Mouse (Mus musculus) kidney, embryonic 16.5 days (tissue): ENCODE measurements at regions not wholly inside any gene's neighbourhood (a gene's known extent, or its start where the extent isn't known, plus 50 kb on each side); places are given as distances from the start of the nearest gene placed in this dataset.

ENCODE experiments used
- ATAC-seq: fragments of 200-750 bp; cut with Nextera tagmentation; 2 replicates; pipeline ENCODE4 v1.8.0; 2017; ENCODE audit warnings: moderate TSS enrichment; ENCODE audit not compliant: low FRiP score, low TSS enrichment
- H3K27ac ChIP-seq: fragments of 300-500 bp; sonication (generic); 2 replicates; pipeline ENCODE4 v1.5.1; 2014; ENCODE audit warnings: low read length
- H3K27me3 ChIP-seq: fragments of 300-500 bp; sonication (generic); 2 replicates; pipeline ENCODE4 v1.6.1; 2014; ENCODE audit warnings: low read length, control low read depth, mixed read lengths; ENCODE audit not compliant: insufficient read depth
- H3K36me3 ChIP-seq: fragments of 300-500 bp; sonication (generic); 2 replicates; pipeline ENCODE4 v1.6.1; 2014; ENCODE audit warnings: low read length, control low read depth, mixed read lengths; ENCODE audit not compliant: insufficient read depth
- H3K4me1 ChIP-seq: fragments of 300-500 bp; sonication (generic); 2 replicates; pipeline ENCODE4 v1.6.1; 2014; ENCODE audit warnings: low read length, control low read depth, mixed read lengths; ENCODE audit not compliant: insufficient read depth
- H3K4me2 ChIP-seq: fragments of 300-500 bp; sonication (generic); replicated peaks from 2 replicates; pipeline ENCODE4 v1.6.1; 2014; ENCODE audit warnings: low read depth, low read length
- H3K4me3 ChIP-seq: fragments of 300-500 bp; sonication (generic); 2 replicates; pipeline ENCODE4 v1.5.1; 2014; ENCODE audit warnings: mild to moderate bottlenecking, low read length
- H3K9ac ChIP-seq: fragments of 300-500 bp; sonication (generic); replicated peaks from 2 replicates; pipeline ENCODE4 v1.6.1; 2014; ENCODE audit warnings: low read length
- H3K9me3 ChIP-seq: fragments of 300-500 bp; sonication (generic); 2 replicates; pipeline ENCODE4 v1.6.1; 2016; ENCODE audit warnings: low read length, control low read depth
- WGBS: fragments of 180-500 bp; shearing (Covaris S2); extraction: QIAGEN DNeasy Blood & Tissue Kit; methylation state at CpG from one replicate; pipeline ENCODE4 v1.1.7; 2014; 5-methylcytosine and 5-hydroxymethylcytosine counted together

DNA sequence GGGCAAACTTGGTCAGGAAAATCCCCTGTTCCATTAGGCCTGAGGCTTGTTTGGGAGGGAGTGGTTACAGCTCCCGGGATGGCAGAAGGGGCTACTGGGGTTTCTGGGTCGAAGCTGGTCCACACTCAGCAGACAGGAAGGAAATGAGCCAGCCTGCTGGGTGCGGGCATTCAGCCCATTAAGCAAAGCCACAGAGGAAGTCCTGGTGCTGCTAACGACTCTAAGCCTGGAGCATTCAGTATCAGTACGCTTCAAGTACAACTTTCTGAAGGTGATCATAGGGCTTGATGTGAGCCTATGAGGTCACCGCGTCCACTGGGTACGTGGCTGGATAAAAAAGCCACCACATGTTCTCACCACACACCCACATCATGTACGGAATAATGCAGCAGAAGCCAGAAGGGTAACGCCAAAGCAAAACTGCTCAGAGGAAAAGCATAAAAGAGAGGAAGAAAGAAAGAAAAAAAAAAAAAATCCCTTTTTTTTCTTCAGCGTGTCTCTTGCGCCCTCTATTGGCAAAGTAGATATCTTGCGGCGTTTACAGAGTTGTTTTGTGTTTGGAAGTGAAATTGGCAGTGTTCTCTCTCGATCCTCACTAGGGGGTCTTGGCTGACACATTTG, 149.4 kb upstream of the Ctso start:
- Histone ChIP-seq H3K36me3 (no peaks in the 10 kb centered on the region), H3K9ac (peak overlapping the region; percentile 58), H3K27ac (no peak overlapping the region), H3K4me1 (peaks cover 6% of the 10 kb centered on the region; the same call in 1 of the 2 replicates), H3K4me2 (peak overlapping the region; percentile 57), H3K4me3 (peak overlapping the region; percentile 39), H3K27me3 (no peaks in the 10 kb centered on the region), H3K9me3 (no peaks in the 10 kb centered on the region)
- ATAC-seq: peak; percentile 65; the same call in 1 of the 2 replicates
- 15% methylated on average over 15 of the region's 15 CpGs for WGBS

GRCm38 (mm10) chr3:81788915-81789314, 143.5 kb upstream of the Ctso start:
- Histone ChIP-seq H3K9me3 (no peaks in the 10 kb centered on the region), H3K9ac (no peak overlapping the region), H3K27me3 (no peaks in the 10 kb centered on the region), H3K4me1 (no peaks in the 10 kb centered on the region), H3K36me3 (no peaks in the 10 kb centered on the region), H3K4me3 (no peak overlapping the region), H3K27ac (no peak overlapping the region), H3K4me2 (no peak overlapping the region)
- no peak for ATAC-seq
- WGBS: 88% methylated on average over 2 of the region's 2 CpGs

DNA sequence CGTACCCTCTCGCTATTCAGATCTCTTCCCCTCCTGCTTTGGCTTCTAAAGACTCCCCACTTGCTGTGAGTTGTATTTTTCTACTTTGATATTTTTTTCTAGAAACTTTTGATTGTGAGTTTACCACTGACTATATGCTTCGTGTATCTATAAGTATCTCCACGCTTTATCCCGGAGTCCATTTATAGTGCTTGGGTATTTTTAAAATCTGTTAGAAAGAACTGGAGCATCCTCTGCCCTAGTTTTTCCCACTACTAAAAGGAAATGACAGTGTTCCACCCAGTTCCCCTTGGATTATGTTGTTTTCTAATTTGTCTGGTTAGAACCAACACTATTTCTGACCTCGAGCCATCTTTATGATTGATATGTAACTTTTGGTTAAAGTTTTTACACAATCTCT, 142.7 kb upstream of the Ctso start:
- Histone ChIP-seq H3K4me1 (no peaks in the 10 kb centered on the region), H3K4me2 (no peak overlapping the region), H3K4me3 (no peak overlapping the region), H3K27me3 (no peaks in the 10 kb centered on the region), H3K9me3 (no peaks in the 10 kb centered on the region), H3K27ac (no peak overlapping the region), H3K9ac (no peak overlapping the region), H3K36me3 (no peaks in the 10 kb centered on the region)
- 84% methylated on average over 6 of the region's 6 CpGs for WGBS
- no peak for ATAC-seq

DNA sequence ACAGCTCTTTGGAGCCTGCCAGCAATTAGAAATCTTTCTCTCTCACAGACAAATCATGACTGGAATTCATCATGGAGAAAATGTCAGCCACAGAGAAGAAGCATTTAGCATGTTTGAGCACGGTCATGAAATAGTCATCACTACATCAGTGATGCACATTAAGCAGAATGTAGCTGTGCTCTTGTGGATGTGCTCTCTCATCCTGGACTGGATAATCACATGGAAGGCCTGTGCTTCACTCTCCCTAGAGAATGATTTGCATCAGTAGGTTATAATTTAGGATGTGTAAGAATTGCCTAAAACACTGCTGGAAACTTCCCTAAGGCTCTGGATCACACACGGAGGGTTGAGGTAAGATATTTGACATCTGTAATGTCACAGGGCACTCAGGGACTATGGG, 130.3 kb upstream of the Ctso start:
- no peaks in the 10 kb centered on the region for H3K9me3 ChIP-seq
- H3K4me1 ChIP-seq: no peaks in the 10 kb centered on the region
- H3K27ac ChIP-seq: no peak overlapping the region
- no peaks in the 10 kb centered on the region for H3K36me3 ChIP-seq
- no peak overlapping the region for H3K4me3 ChIP-seq
- ATAC-seq: no peak
- H3K9ac ChIP-seq: no peak overlapping the region
- 79% methylated on average over 2 of the region's 2 CpGs for WGBS
- H3K4me2 ChIP-seq: no peak overlapping the region
- no peaks in the 10 kb centered on the region for H3K27me3 ChIP-seq

GRCm38 (mm10) chr3:81805745-81806144, 126.7 kb upstream of the Ctso start:
- ATAC-seq: no peak
- Histone ChIP-seq H3K36me3 (no peaks in the 10 kb centered on the region), H3K9me3 (no peaks in the 10 kb centered on the region), H3K4me2 (no peak overlapping the region), H3K4me3 (no peak overlapping the region), H3K27ac (no peak overlapping the region), H3K27me3 (no peaks in the 10 kb centered on the region), H3K9ac (no peak overlapping the region), H3K4me1 (no peaks in the 10 kb centered on the region)
- WGBS: 66% methylated on average over 4 of the region's 4 CpGs

GRCm38 (mm10) chr3:81809604-81810003, 122.8 kb upstream of the Ctso start:
- H3K9ac ChIP-seq: no peak overlapping the region
- H3K4me1 ChIP-seq: no peaks in the 10 kb centered on the region
- H3K4me3 ChIP-seq: no peak overlapping the region
- H3K4me2 ChIP-seq: no peak overlapping the region
- H3K36me3 ChIP-seq: no peaks in the 10 kb centered on the region
- 91% methylated on average over 2 of the region's 2 CpGs for WGBS
- ATAC-seq: no peak
- H3K27ac ChIP-seq: no peak overlapping the region
- no peaks in the 10 kb centered on the region for H3K27me3 ChIP-seq
- H3K9me3 ChIP-seq: no peaks in the 10 kb centered on the region

DNA sequence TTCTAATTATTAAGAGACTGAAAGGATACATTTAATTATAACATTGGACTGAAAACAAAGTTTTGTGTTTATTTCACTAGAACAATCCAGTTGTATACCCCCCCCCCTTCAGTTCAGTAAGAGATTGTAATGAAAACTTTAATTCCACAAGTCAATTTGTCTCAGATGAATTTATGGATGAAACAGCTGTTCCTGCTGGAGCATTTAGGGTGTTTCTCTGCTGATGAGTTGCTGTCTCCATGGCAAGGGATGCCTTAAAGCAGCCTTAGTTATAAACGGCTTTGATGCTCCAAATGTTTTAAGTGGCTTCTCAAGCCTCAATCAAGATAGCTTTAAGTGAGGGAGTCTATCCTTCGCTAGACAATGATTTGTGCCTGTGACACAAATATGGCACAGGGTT, 112.1 kb upstream of the Ctso start:
- no peak for ATAC-seq
- Histone ChIP-seq H3K4me1 (no peaks in the 10 kb centered on the region), H3K9ac (no peak overlapping the region), H3K4me3 (no peak overlapping the region), H3K4me2 (no peak overlapping the region), H3K27ac (no peak overlapping the region), H3K9me3 (no peaks in the 10 kb centered on the region), H3K27me3 (no peaks in the 10 kb centered on the region), H3K36me3 (no peaks in the 10 kb centered on the region)
- 82% methylated on average over 2 of the region's 2 CpGs for WGBS

DNA sequence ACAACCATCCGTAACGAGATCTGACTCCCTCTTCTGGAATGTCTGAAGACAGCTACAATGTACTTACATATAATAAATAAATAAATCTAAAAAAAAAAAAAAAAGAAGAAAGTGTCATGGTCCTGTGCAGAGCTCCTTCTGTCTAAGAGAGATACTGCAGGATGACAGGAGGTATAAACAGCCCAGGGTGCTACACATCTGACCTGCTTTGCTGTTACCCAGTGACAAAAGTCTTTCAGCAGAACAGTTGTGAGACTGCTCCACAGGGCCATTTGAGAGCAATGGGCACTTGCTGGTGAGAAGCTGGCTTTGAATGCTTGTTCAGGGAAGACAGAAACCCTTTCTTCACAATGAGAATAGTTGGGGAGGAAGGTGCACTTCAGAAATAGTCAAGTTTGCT, 102.9 kb upstream of the Ctso start:
- Histone ChIP-seq H3K9me3 (no peaks in the 10 kb centered on the region), H3K27me3 (no peaks in the 10 kb centered on the region), H3K9ac (no peak overlapping the region), H3K36me3 (no peaks in the 10 kb centered on the region), H3K4me3 (no peak overlapping the region), H3K4me2 (no peak overlapping the region), H3K27ac (no peak overlapping the region), H3K4me1 (no peaks in the 10 kb centered on the region)
- WGBS: no CpG with 5 or more reads among the region's 2 CpGs
- no peak for ATAC-seq

GRCm38 (mm10) chr3:81829966-81830599, 102.3 kb upstream of the Ctso start:
- Histone ChIP-seq H3K4me2 (no peak overlapping the region), H3K36me3 (no peaks in the 10 kb centered on the region), H3K4me3 (no peak overlapping the region), H3K4me1 (no peaks in the 10 kb centered on the region; the same call in 1 of the 2 replicates), H3K9me3 (no peaks in the 10 kb centered on the region), H3K27ac (no peak overlapping the region), H3K9ac (no peak overlapping the region), H3K27me3 (no peaks in the 10 kb centered on the region)
- ATAC-seq: no peak

GRCm38 (mm10) chr3:81835380-81836157, 96.8 kb upstream of the Ctso start:
- no peaks in the 10 kb centered on the region for H3K36me3 ChIP-seq
- H3K4me2 ChIP-seq: peak overlapping the region; percentile 49
- no peaks in the 10 kb centered on the region for H3K9me3 ChIP-seq
- no peaks in the 10 kb centered on the region for H3K27me3 ChIP-seq
- peak overlapping the region; percentile 1; the same call in 1 of the 2 replicates for H3K9ac ChIP-seq
- WGBS: 3% methylated on average over 11 of the region's 11 CpGs
- H3K27ac ChIP-seq: 0 out of 2 replicates have a peak overlapping the region, but pooled peaks have one; percentile 9
- peaks cover 7% of the 10 kb centered on the region; the same call in 1 of the 2 replicates for H3K4me1 ChIP-seq
- ATAC-seq: peak; percentile 95
- H3K4me3 ChIP-seq: peak overlapping the region; percentile 22
